Mouse (Mus musculus) hindbrain, embryonic 10.5 days (tissue): ENCODE measurements at regions not wholly inside any gene's neighbourhood (a gene's known extent, or its start where the extent isn't known, plus 50 kb on each side); places are given as distances from the start of the nearest gene placed in this dataset.

ENCODE experiments used
- DNase-seq: peaks from one replicate; pipeline ENCODE4 v3.0.0-alpha.2; 2017; ENCODE audit warnings: low spot score
- H3K27ac ChIP-seq: fragments of 300-500 bp; sonication (generic); 2 replicates; pipeline ENCODE4 v1.5.1; 2016; ENCODE audit warnings: mild to moderate bottlenecking, moderate library complexity
- H3K27me3 ChIP-seq: fragments of 300-500 bp; sonication (generic); 2 replicates; pipeline ENCODE4 v1.6.1; 2016; ENCODE audit warnings: mild to moderate bottlenecking; ENCODE audit not compliant: poor library complexity, insufficient read depth, severe bottlenecking
- H3K36me3 ChIP-seq: fragments of 300-500 bp; sonication (generic); 2 replicates; pipeline ENCODE4 v1.6.1; 2016; ENCODE audit warnings: mild to moderate bottlenecking, moderate library complexity
- H3K4me1 ChIP-seq: fragments of 300-500 bp; sonication (generic); replicated peaks from 2 replicates; pipeline ENCODE4 v1.6.1; 2016; ENCODE audit warnings: mild to moderate bottlenecking
- H3K4me3 ChIP-seq: fragments of 300-500 bp; sonication (generic); 2 replicates; pipeline ENCODE4 v1.5.1; 2016; ENCODE audit warnings: mild to moderate bottlenecking, moderate library complexity
- H3K9me3 ChIP-seq: fragments of 300-500 bp; sonication (generic); 2 replicates; pipeline ENCODE4 v1.6.1; 2016; ENCODE audit warnings: mild to moderate bottlenecking, moderate library complexity
- WGBS: fragments of 180-500 bp; shearing (Covaris S2); methylation state at CpG from one replicate; pipeline ENCODE4 v1.1.7; 2016; 5-methylcytosine and 5-hydroxymethylcytosine counted together

DNA sequence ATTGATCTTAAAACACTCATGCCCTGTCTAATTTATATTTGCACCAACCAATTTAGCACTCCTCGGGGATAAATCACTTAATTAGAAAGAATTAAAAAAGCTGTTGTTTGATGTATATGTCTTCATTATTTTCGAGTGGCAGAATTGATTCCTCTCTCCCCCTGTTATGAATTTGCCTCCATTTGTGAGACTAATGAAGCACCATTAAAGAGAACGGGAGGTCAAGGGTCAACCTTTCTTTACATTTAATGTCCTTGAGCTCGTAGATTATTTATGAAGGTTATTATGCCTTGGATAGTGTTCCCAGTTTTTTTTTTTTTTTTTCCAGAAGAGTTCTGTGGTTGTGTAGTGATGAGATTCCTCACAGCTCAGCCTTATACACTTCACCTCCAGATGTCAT lies 277.0 kb upstream of the Jag1 start:
- H3K27me3 ChIP-seq = no peaks in the 10 kb centered on the region
- WGBS = 79% methylated on average over 4 of the region's 4 CpGs
- no peak overlapping the region for H3K4me3 ChIP-seq
- no peaks in the 10 kb centered on the region for H3K4me1 ChIP-seq
- DNase-seq = no peak
- no peaks in the 10 kb centered on the region for H3K9me3 ChIP-seq
- no peak overlapping the region for H3K27ac ChIP-seq
- no peaks in the 10 kb centered on the region for H3K36me3 ChIP-seq

DNA sequence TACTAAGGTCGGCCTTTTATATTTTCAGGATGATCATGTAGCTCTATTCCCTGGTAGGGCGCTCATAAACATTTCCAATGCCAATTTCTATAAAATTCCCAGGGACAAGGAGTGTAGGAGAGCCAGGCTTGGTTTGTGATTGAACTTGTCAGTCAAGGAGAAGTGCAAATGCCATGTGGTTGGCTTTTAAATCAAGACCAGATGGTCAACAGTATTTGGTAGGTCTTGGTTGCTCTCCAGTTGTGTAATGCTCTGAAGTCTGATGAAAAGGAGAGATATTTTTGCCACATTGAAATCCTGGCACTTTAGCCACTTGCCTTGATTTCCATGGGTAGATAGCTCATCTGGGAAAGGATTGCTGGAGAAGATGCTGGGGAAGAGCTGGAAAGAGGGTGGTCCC lies 263.4 kb upstream of the Jag1 start:
- Histone ChIP-seq H3K4me1 (no peaks in the 10 kb centered on the region), H3K9me3 (no peaks in the 10 kb centered on the region), H3K4me3 (no peak overlapping the region), H3K36me3 (no peaks in the 10 kb centered on the region), H3K27me3 (no peaks in the 10 kb centered on the region), H3K27ac (no peak overlapping the region)
- 87% methylated on average over 2 of the region's 2 CpGs for WGBS
- no peak for DNase-seq

GRCm38 (mm10) chr2:137375346-137375745 lies 258.9 kb upstream of the Jag1 start:
- Histone ChIP-seq H3K4me3 (no peak overlapping the region), H3K36me3 (no peaks in the 10 kb centered on the region), H3K27me3 (no peaks in the 10 kb centered on the region), H3K4me1 (no peaks in the 10 kb centered on the region), H3K9me3 (no peaks in the 10 kb centered on the region), H3K27ac (no peak overlapping the region)
- 88% methylated on average over 5 of the region's 5 CpGs for WGBS
- DNase-seq = no peak

- Histone ChIP-seq H3K27ac (no peak overlapping the region), H3K36me3 (no peaks in the 10 kb centered on the region), H3K9me3 (no peaks in the 10 kb centered on the region), H3K27me3 (no peaks in the 10 kb centered on the region), H3K4me3 (no peak overlapping the region), H3K4me1 (no peaks in the 10 kb centered on the region)
- 83% methylated on average over 2 of the region's 2 CpGs for WGBS
- DNase-seq = no peak
Observed at GRCm38 (mm10) chr2:137371062-137371461, 254.6 kb upstream of the Jag1 start.

DNA sequence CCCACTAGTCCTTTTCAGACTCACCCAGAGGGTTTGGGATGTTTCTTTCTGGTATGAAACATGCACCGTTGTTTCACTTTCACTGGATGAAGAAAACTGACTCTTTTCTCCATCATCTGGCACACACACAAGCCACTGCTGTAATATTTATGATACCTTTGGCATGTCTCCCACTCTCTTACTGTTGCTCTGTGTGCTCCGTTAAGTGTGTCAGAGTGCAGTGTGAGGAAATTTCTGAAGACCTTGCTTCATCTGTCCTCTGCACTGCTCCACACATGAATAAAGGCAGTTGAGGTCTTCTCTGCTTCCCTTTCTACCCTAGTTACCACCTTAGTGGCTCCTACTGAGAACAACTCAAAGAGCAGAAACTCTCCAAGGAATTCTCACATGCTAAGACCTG lies 246.6 kb upstream of the Jag1 start:
- DNase-seq = no peak
- no peaks in the 10 kb centered on the region for H3K9me3 ChIP-seq
- H3K4me3 ChIP-seq = no peak overlapping the region
- 93% methylated on average over 2 of the region's 2 CpGs for WGBS
- no peak overlapping the region for H3K27ac ChIP-seq
- H3K36me3 ChIP-seq = no peaks in the 10 kb centered on the region
- H3K27me3 ChIP-seq = no peaks in the 10 kb centered on the region
- H3K4me1 ChIP-seq = no peaks in the 10 kb centered on the region

- no peaks in the 10 kb centered on the region for H3K9me3 ChIP-seq
- DNase-seq = no peak
- WGBS = 80% methylated on average over 13 of the region's 13 CpGs
- no peaks in the 10 kb centered on the region for H3K27me3 ChIP-seq
- no peak overlapping the region for H3K4me3 ChIP-seq
- no peaks in the 10 kb centered on the region for H3K36me3 ChIP-seq
- no peak overlapping the region for H3K27ac ChIP-seq
- H3K4me1 ChIP-seq = no peaks in the 10 kb centered on the region
Observed at GRCm38 (mm10) chr2:137357181-137357738, 240.8 kb upstream of the Jag1 start.

- H3K9me3 ChIP-seq = no peaks in the 10 kb centered on the region
- WGBS = 83% methylated on average over 2 of the region's 2 CpGs
- H3K4me1 ChIP-seq = no peaks in the 10 kb centered on the region
- no peaks in the 10 kb centered on the region for H3K27me3 ChIP-seq
- DNase-seq = no peak
- H3K27ac ChIP-seq = no peak overlapping the region
- no peak overlapping the region for H3K4me3 ChIP-seq
- H3K36me3 ChIP-seq = no peaks in the 10 kb centered on the region
Observed at GRCm38 (mm10) chr2:137343736-137344135, 227.3 kb upstream of the Jag1 start.

DNA sequence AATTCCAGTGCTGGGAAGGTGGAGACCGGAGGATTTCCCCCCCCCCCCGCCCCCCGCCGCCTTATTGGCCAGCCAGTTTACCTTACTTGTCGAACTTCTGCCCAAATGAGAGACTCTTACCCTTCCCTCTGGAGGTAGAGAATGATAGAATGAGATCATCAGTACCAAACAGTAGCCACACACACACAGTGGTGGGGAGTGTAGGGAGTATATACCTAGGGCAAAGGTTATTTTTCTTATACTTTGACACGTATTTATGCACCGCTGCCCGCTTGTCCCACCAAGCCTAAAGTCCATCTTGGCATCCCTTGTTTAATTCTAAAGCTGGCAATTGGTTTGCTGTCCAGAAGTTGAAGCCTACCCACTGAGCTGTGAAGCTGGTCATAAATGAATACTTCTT lies 213.6 kb upstream of the Jag1 start:
- no peak for DNase-seq
- no peaks in the 10 kb centered on the region for H3K36me3 ChIP-seq
- H3K27me3 ChIP-seq = no peaks in the 10 kb centered on the region
- no peak overlapping the region for H3K4me3 ChIP-seq
- 94% methylated on average over 8 of the region's 8 CpGs for WGBS
- H3K27ac ChIP-seq = no peak overlapping the region
- no peaks in the 10 kb centered on the region for H3K9me3 ChIP-seq
- H3K4me1 ChIP-seq = no peaks in the 10 kb centered on the region

DNA sequence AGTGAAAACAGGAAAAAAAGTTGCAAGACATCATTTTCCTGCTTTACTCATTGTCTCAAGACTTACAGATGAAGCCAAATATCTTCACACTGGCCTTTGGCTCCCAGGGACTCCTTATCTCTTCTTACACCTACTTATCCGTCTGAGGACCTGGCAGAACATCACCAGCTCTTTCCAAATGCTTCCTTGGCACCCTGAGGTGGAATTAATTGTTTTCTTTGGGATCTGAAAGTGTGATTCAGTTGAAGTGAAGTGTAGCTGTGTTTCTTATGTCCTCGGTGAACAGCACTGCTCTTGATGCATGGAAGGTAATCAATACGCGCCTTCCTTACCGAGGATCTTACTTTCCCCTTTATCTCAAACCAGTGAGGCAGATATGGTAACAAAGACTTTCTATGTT lies 207.0 kb upstream of the Jag1 start:
- H3K4me1 ChIP-seq = no peaks in the 10 kb centered on the region
- DNase-seq = no peak
- H3K27ac ChIP-seq = no peak overlapping the region
- WGBS = 76% methylated on average over 5 of the region's 5 CpGs
- H3K9me3 ChIP-seq = no peaks in the 10 kb centered on the region
- H3K36me3 ChIP-seq = no peaks in the 10 kb centered on the region
- no peaks in the 10 kb centered on the region for H3K27me3 ChIP-seq
- no peak overlapping the region for H3K4me3 ChIP-seq

GRCm38 (mm10) chr2:137310511-137310910 lies 194.1 kb upstream of the Jag1 start:
- no peak for DNase-seq
- 90% methylated on average over 4 of the region's 4 CpGs for WGBS

GRCm38 (mm10) chr2:137308116-137308515 lies 191.7 kb upstream of the Jag1 start:
- Histone ChIP-seq H3K27me3 (no peaks in the 10 kb centered on the region), H3K27ac (no peak overlapping the region), H3K36me3 (no peaks in the 10 kb centered on the region), H3K4me1 (no peaks in the 10 kb centered on the region), H3K9me3 (no peaks in the 10 kb centered on the region), H3K4me3 (no peak overlapping the region)
- 92% methylated on average over 9 of the region's 9 CpGs for WGBS
- DNase-seq = no peak

More at GRCm38 (mm10) chr2:137310511-137310910, 194.1 kb upstream of the Jag1 start:
- Histone ChIP-seq H3K9me3 (no peaks in the 10 kb centered on the region), H3K27ac (no peak overlapping the region), H3K27me3 (no peaks in the 10 kb centered on the region), H3K4me3 (no peak overlapping the region), H3K4me1 (no peaks in the 10 kb centered on the region), H3K36me3 (no peaks in the 10 kb centered on the region)

GRCm38 (mm10) chr2:137301474-137302267 lies 185.2 kb upstream of the Jag1 start:
- no peaks in the 10 kb centered on the region for H3K27me3 ChIP-seq
- H3K4me3 ChIP-seq = no peak overlapping the region
- H3K4me1 ChIP-seq = no peaks in the 10 kb centered on the region
- H3K27ac ChIP-seq = no peak overlapping the region
- no peak for DNase-seq
- H3K36me3 ChIP-seq = no peaks in the 10 kb centered on the region
- 83% methylated on average over 4 of the region's 4 CpGs for WGBS
- no peaks in the 10 kb centered on the region for H3K9me3 ChIP-seq

DNA sequence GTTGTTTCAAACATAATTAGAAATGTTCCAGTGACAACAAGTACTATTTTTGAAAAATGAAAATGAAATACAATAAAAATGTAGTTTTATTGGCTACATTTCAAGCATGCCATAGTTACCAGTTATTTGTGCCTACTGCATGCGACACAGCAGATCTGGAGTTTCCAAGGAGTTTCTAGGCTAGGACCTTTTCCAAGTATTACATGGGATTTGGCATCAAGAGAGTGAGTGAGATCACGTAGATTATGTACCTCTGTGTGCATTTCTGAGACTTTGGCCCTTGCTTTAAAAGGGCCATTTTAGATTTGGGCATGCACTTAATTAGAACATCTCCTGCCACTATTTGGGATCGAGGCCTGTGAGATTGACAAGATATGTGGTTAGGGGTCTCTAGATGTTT lies 172.8 kb upstream of the Jag1 start:
- H3K4me3 ChIP-seq = no peak overlapping the region
- no peaks in the 10 kb centered on the region for H3K36me3 ChIP-seq
- H3K27me3 ChIP-seq = no peaks in the 10 kb centered on the region
- WGBS = 89% methylated on average over 3 of the region's 3 CpGs
- H3K9me3 ChIP-seq = no peaks in the 10 kb centered on the region
- no peaks in the 10 kb centered on the region for H3K4me1 ChIP-seq
- H3K27ac ChIP-seq = no peak overlapping the region
- no peak for DNase-seq
